Mouse (Mus musculus) ES-Bruce4 (cell line): Measurements from ENCODE around the gene Thada. TPM values are rescaled to one million over a fixed set of nuclear protein-coding genes. Genes with fewer than 3 reads are reported as not detected.
A peak's percentile ranks its signal among the peaks of the same experiment; 100 is the strongest.

ENCODE experiments used
- H3K27ac ChIP-seq: 2 replicates; pipeline ENCODE4 v1.5.1; 2012; ENCODE audit warnings: low read length, inconsistent platforms; ENCODE audit not compliant: insufficient read depth
- H3K27me3 ChIP-seq: 2 replicates; pipeline ENCODE4 v1.6.1; 2012; ENCODE audit warnings: mild to moderate bottlenecking, low read length, inconsistent platforms; ENCODE audit not compliant: control insufficient read depth, poor library complexity, insufficient read depth, severe bottlenecking
- H3K36me3 ChIP-seq: 2 replicates; pipeline ENCODE4 v1.6.1; 2012; ENCODE audit warnings: inconsistent platforms, mild to moderate bottlenecking, low read length, moderate library complexity; ENCODE audit not compliant: control insufficient read depth, poor library complexity, insufficient read depth, severe bottlenecking
- H3K4me1 ChIP-seq: one replicate; pipeline ENCODE4 v1.8.1; 2011; ENCODE audit warnings: low read length; ENCODE audit not compliant: control insufficient read depth, insufficient read depth
- H3K4me3 ChIP-seq: 2 replicates; pipeline ENCODE4 v1.5.1; 2011; ENCODE audit warnings: low read depth, mild to moderate bottlenecking, low read length
- H3K9ac ChIP-seq: 2 replicates; pipeline ENCODE4 v1.6.1; 2012; ENCODE audit warnings: low read depth, mild to moderate bottlenecking, inconsistent platforms; ENCODE audit not compliant: poor library complexity, severe bottlenecking
- H3K9me3 ChIP-seq: replicated peaks from 2 replicates; pipeline ENCODE4 v1.6.1; 2012; ENCODE audit warnings: mild to moderate bottlenecking, low read length, inconsistent platforms; ENCODE audit not compliant: control insufficient read depth, poor library complexity, insufficient read depth, severe bottlenecking
- CTCF ChIP-seq: IDR thresholded peaks from one replicate; pipeline ENCODE4 v1.8.1; 2011; ENCODE audit warnings: low read depth, low read length
- EP300 ChIP-seq: IDR thresholded peaks from 2 replicates; pipeline ENCODE4 v1.6.1; 2011; ENCODE audit warnings: low read depth, low read length; ENCODE audit not compliant: insufficient read depth
- POLR2A ChIP-seq: IDR thresholded peaks from one replicate; pipeline ENCODE4 v1.8.1; 2011; ENCODE audit warnings: low read length; ENCODE audit not compliant: insufficient read depth
- polyA plus RNA-seq: library from polyadenylated mRNA; stranded (reverse); fragments of >200 nt; gene quantifications from 2 replicates; pipeline ENCODE4 v1.2.4, GENCODE M21; 2011; ENCODE audit warnings: low read depth; ENCODE audit not compliant: missing spikeins, insufficient read depth, insufficient read length

Gene Thada
- polyA plus RNA-seq, 1 experiment = 38.0 TPM

- H3K27me3 ChIP-seq = no peaks in the 10 kb centered on the region
- no peak overlapping the region for H3K27ac ChIP-seq
- H3K9ac ChIP-seq = no peak overlapping the region
- TF ChIP-seq CTCF (no peak), POLR2A (no peak), EP300 (no peak)
- H3K9me3 ChIP-seq = no peaks in the 10 kb centered on the region
- H3K4me3 ChIP-seq = no peak overlapping the region
- H3K36me3 ChIP-seq = peaks cover 2% of the 10 kb centered on the region; the same call in 1 of the 2 replicates
- peaks cover 4% of the 10 kb centered on the region for H3K4me1 ChIP-seq
Observed at GRCm38 (mm10) chr17:84179973-84180365, 286.0 kb downstream of the Thada start.

- Histone ChIP-seq H3K4me1 (peaks cover 4% of the 10 kb centered on the region), H3K36me3 (no peaks in the 10 kb centered on the region), H3K9ac (no peak overlapping the region), H3K4me3 (no peak overlapping the region), H3K9me3 (no peaks in the 10 kb centered on the region), H3K27ac (no peak overlapping the region), H3K27me3 (no peaks in the 10 kb centered on the region)
- TF ChIP-seq CTCF (no peak), EP300 (no peak), POLR2A (no peak)
Observed at GRCm38 (mm10) chr17:84179026-84179972, 286.7 kb downstream of the Thada start.

DNA sequence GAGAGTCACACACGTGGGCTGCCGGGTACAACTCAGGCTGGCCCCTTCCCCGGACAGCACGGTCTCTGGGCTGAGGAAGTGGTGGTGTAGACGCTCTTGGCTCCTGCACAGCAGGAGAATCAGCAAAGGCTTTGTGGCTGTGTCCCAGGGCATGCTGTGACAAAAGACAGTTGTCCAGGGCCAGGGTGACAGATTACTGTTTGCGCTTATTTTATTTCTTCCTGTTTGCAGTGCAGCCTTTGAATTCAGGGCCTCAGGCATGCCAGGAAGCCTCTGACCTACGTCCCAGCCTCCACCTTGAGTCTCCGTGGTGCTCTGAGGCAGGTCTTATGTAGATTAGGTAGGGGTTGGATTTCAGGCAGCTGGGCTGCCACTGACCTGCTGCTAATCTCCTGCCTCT, 288.5 kb downstream of the Thada start:
- no peak overlapping the region for H3K27ac ChIP-seq
- no peak overlapping the region for H3K4me3 ChIP-seq
- H3K9me3 ChIP-seq = no peaks in the 10 kb centered on the region
- peaks cover 4% of the 10 kb centered on the region for H3K4me1 ChIP-seq
- H3K27me3 ChIP-seq = no peaks in the 10 kb centered on the region
- H3K9ac ChIP-seq = no peak overlapping the region
- TF ChIP-seq EP300 (peak; percentile 73; the same call in 1 of the 2 replicates), POLR2A (no peak)
- H3K36me3 ChIP-seq = no peaks in the 10 kb centered on the region

DNA sequence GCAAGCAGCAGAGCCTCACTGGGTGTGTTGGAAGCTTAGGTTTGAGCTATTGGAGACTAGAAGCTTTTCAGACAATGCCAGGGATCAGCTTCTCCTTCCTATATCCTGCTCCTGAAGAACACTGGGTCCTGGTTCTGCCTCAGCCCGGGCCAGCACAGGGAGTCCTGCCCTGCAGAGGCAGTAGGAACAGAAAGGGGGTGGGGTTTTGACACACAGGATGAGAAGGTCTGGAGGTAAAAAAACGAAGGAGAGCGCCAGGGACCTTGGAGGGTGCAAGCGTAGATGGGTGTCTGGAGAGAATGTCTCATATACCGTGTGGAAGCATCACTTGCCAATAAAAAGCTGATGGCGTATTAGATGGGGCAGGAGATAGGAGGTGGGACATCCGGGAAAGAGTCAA, 289.6 kb downstream of the Thada start:
- Histone ChIP-seq H3K4me1 (peaks cover 4% of the 10 kb centered on the region), H3K27me3 (no peaks in the 10 kb centered on the region), H3K4me3 (no peak overlapping the region), H3K27ac (no peak overlapping the region), H3K9ac (no peak overlapping the region), H3K36me3 (no peaks in the 10 kb centered on the region), H3K9me3 (no peaks in the 10 kb centered on the region)
- TF ChIP-seq CTCF (no peak), EP300 (no peak), POLR2A (no peak)

DNA sequence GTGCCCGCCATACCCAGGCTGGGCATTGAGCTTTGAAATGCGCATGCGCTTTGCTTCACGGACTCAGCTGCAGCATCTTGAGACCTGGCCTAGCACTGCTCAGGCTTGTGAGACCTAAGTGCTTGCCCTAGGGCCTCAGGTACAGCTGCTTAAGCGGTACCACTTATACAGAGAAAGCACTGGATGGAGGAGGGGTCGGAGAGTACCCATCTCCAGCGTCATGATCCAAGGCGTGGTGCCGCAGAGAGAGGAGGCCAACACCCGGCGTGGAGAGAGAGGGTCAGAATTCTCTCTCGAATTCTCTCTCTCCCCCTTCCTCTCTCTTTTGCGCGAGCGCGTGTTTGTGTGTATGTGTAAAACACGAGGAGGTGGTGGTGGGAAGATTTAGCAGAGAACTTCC, 290.8 kb downstream of the Thada start:
- H3K27ac ChIP-seq = no peak overlapping the region
- H3K27me3 ChIP-seq = no peaks in the 10 kb centered on the region
- TF ChIP-seq CTCF = no peak
- no peak overlapping the region for H3K9ac ChIP-seq
- H3K36me3 ChIP-seq = no peaks in the 10 kb centered on the region
- H3K4me3 ChIP-seq = no peak overlapping the region
- H3K9me3 ChIP-seq = no peaks in the 10 kb centered on the region
- peaks cover 1% of the 10 kb centered on the region for H3K4me1 ChIP-seq

- no peak overlapping the region for H3K27ac ChIP-seq
- H3K9me3 ChIP-seq = no peaks in the 10 kb centered on the region
- TF ChIP-seq CTCF = no peak
- no peak for TF ChIP-seq EP300
- no peak for TF ChIP-seq POLR2A
- no peaks in the 10 kb centered on the region for H3K36me3 ChIP-seq
- no peaks in the 10 kb centered on the region for H3K4me1 ChIP-seq
- no peak overlapping the region for H3K4me3 ChIP-seq
- H3K9ac ChIP-seq = no peak overlapping the region
- no peaks in the 10 kb centered on the region for H3K27me3 ChIP-seq
Observed at GRCm38 (mm10) chr17:84167377-84167776, 298.6 kb downstream of the Thada start.
